Mouse (Mus musculus): ENCODE results near the gene Foxe3. TPM values are rescaled to one million over a fixed set of nuclear protein-coding genes. Genes with fewer than 3 reads are reported as not detected.
"Not testable (repeated sequence)": the region's sequence is repeated elsewhere in the genome, so short reads cannot be mapped to it uniquely, and the experiment has no call there.

Foxe3 gene
- polyA plus RNA-seq (2014; fragmentation: Nextera tagmentation; extraction: Ambion mirVana): not detected in 2 replicates

- no peak for ATAC-seq (ENCODE audit: low FRiP score, low TSS enrichment)
- peaks cover 71% of the 10 kb centered on the region for H3K27me3 ChIP-seq (ENCODE audit: control insufficient read depth, insufficient read depth, low read length)
Measured at GRCm38 (mm10) chr4:114925917-114926312, at the start of gene Foxe3. Gene Foxe3 (minus strand): TSS chr4:114926013.

DNA sequence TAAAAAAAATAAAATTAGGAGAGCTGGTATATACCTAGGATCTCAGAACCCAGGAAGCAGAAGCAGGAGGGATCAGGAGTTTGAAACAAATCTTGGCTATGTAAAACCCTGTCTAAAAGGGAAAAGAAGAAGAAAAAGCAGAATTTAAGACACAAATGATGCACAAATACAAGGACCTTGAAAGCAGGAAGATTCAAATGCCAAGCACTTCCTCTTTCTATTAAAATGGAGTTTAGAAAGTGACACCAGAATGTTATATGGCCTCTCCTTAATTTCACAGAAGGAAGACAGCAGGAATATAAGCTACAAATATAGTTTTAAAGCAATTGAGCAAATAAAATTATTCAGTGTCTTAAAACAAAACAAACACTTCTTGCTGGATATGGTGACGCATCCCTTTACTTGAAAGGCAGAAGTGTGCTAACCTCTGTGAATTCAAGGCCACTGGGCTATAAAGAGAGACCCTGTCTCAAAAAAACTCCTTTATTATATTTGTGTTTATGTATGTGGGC lies 47.5 kb upstream of the Foxe3 start:
- Histone ChIP-seq H3K9me3 (ENCODE audit: control insufficient read depth, low read length) (no peaks in the 10 kb centered on the region), H3K4me3 (ENCODE audit: low read length) (no peak overlapping the region), H3K4me1 (ENCODE audit: control insufficient read depth, insufficient read depth, low read length) (no peaks in the 10 kb centered on the region), H3K27ac (ENCODE audit: low read depth, low read length) (no peak overlapping the region), H3K27me3 (ENCODE audit: control insufficient read depth, insufficient read depth, low read length) (no peaks in the 10 kb centered on the region), H3K4me2 (replicated peaks; ENCODE audit: low read depth, low read length) (no peak overlapping the region), H3K9ac (ENCODE audit: low read depth, low read length) (no peak overlapping the region), H3K36me3 (ENCODE audit: control insufficient read depth, insufficient read depth, low read length) (peaks cover 7% of the 10 kb centered on the region)
- ATAC-seq (ENCODE audit: low FRiP score, low TSS enrichment): no peak
- 84% methylated on average over 1 of the region's 1 CpGs for WGBS

More at GRCm38 (mm10) chr4:114925917-114926312, at the start of gene Foxe3:
- peaks cover 10% of the 10 kb centered on the region for H3K4me1 ChIP-seq (ENCODE audit: control insufficient read depth, insufficient read depth, low read length)
- H3K36me3 ChIP-seq (ENCODE audit: control insufficient read depth, insufficient read depth, low read length): no peaks in the 10 kb centered on the region
- H3K4me3 ChIP-seq (ENCODE audit: low read length): peak within 1 kb of the TSS; percentile 49
- H3K4me2 ChIP-seq (replicated peaks; ENCODE audit: low read depth, low read length): peak within 1 kb of the TSS; percentile 81
- peak within 1 kb of the TSS; percentile 35 for H3K9ac ChIP-seq (ENCODE audit: low read depth, low read length)
- H3K9me3 ChIP-seq (ENCODE audit: control insufficient read depth, low read length): no peaks in the 10 kb centered on the region
- WGBS: under 1% methylated on average over 17 of the region's 25 CpGs
- no peak within 1 kb of the TSS for H3K27ac ChIP-seq (ENCODE audit: low read depth, low read length)

GRCm38 (mm10) chr4:114970736-114971135 lies 44.9 kb upstream of the Foxe3 start:
- WGBS: 95% methylated on average over 5 of the region's 5 CpGs
- H3K27ac ChIP-seq (ENCODE audit: low read depth, low read length): no peak overlapping the region
- no peaks in the 10 kb centered on the region for H3K4me1 ChIP-seq (ENCODE audit: control insufficient read depth, insufficient read depth, low read length)
- H3K4me2 ChIP-seq (replicated peaks; ENCODE audit: low read depth, low read length): no peak overlapping the region
- no peaks in the 10 kb centered on the region for H3K9me3 ChIP-seq (ENCODE audit: control insufficient read depth, low read length)
- H3K27me3 ChIP-seq (ENCODE audit: control insufficient read depth, insufficient read depth, low read length): no peaks in the 10 kb centered on the region
- H3K36me3 ChIP-seq (ENCODE audit: control insufficient read depth, insufficient read depth, low read length): peaks cover 19% of the 10 kb centered on the region
- no peak overlapping the region for H3K4me3 ChIP-seq (ENCODE audit: low read length)
- no peak for ATAC-seq (ENCODE audit: low FRiP score, low TSS enrichment)
- H3K9ac ChIP-seq (ENCODE audit: low read depth, low read length): no peak overlapping the region

DNA sequence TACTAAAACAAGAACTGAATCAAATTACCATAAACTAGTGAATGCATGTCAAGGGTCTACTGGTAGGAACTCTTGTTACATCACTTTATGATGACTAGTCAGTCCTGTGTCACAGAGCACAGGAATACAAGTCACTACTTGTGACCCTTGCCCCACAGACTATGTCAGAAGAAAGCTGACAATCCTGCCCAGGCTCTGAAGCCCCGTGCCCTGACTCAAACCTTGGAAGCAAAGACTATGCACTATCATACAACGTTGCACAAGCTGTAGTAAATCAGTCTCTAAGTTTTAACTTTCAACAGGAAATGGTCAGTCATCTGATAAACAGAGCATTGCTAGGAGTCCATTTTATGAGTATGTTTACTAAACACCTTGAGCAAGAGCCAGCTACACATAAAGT lies 35.1 kb upstream of the Foxe3 start:
- H3K27ac ChIP-seq (ENCODE audit: low read depth, low read length); H3K27me3 ChIP-seq (ENCODE audit: control insufficient read depth, insufficient read depth, low read length); H3K4me1 ChIP-seq (ENCODE audit: control insufficient read depth, insufficient read depth, low read length); H3K4me3 ChIP-seq (ENCODE audit: low read length); ATAC-seq (ENCODE audit: low FRiP score, low TSS enrichment); H3K9me3 ChIP-seq (ENCODE audit: control insufficient read depth, low read length); H3K4me2 ChIP-seq (replicated peaks; ENCODE audit: low read depth, low read length); H3K9ac ChIP-seq (ENCODE audit: low read depth, low read length): not testable (repeated sequence)
- H3K36me3 ChIP-seq (ENCODE audit: control insufficient read depth, insufficient read depth, low read length): peaks cover 31% of the 10 kb centered on the region
- WGBS: 71% methylated on average over 2 of the region's 2 CpGs

- Histone ChIP-seq H3K27me3 (ENCODE audit: control insufficient read depth, insufficient read depth, low read length) (no peaks in the 10 kb centered on the region), H3K4me3 (ENCODE audit: low read length) (no peak overlapping the region)
Measured at GRCm38 (mm10) chr4:114959533-114959932, 33.7 kb upstream of the Foxe3 start.

GRCm38 (mm10) chr4:114958786-114959185 lies 33.0 kb upstream of the Foxe3 start:
- H3K27ac ChIP-seq (ENCODE audit: low read depth, low read length): no peak overlapping the region
- H3K27me3 ChIP-seq (ENCODE audit: control insufficient read depth, insufficient read depth, low read length): no peaks in the 10 kb centered on the region
- H3K4me3 ChIP-seq (ENCODE audit: low read length): no peak overlapping the region
- no peak for ATAC-seq (ENCODE audit: low FRiP score, low TSS enrichment)
- no peaks in the 10 kb centered on the region for H3K9me3 ChIP-seq (ENCODE audit: control insufficient read depth, low read length)
- H3K4me1 ChIP-seq (ENCODE audit: control insufficient read depth, insufficient read depth, low read length): no peaks in the 10 kb centered on the region
- H3K9ac ChIP-seq (ENCODE audit: low read depth, low read length): no peak overlapping the region
- 88% methylated on average over 4 of the region's 4 CpGs for WGBS
- peaks cover 16% of the 10 kb centered on the region for H3K36me3 ChIP-seq (ENCODE audit: control insufficient read depth, insufficient read depth, low read length)
- no peak overlapping the region for H3K4me2 ChIP-seq (replicated peaks; ENCODE audit: low read depth, low read length)

More at GRCm38 (mm10) chr4:114959533-114959932, 33.7 kb upstream of the Foxe3 start:
- no peak overlapping the region for H3K27ac ChIP-seq (ENCODE audit: low read depth, low read length)
- 82% methylated on average over 2 of the region's 2 CpGs for WGBS
- no peaks in the 10 kb centered on the region for H3K9me3 ChIP-seq (ENCODE audit: control insufficient read depth, low read length)
- H3K4me1 ChIP-seq (ENCODE audit: control insufficient read depth, insufficient read depth, low read length): no peaks in the 10 kb centered on the region
- no peak overlapping the region for H3K9ac ChIP-seq (ENCODE audit: low read depth, low read length)
- ATAC-seq (ENCODE audit: low FRiP score, low TSS enrichment): no peak
- peaks cover 21% of the 10 kb centered on the region for H3K36me3 ChIP-seq (ENCODE audit: control insufficient read depth, insufficient read depth, low read length)
- H3K4me2 ChIP-seq (replicated peaks; ENCODE audit: low read depth, low read length): no peak overlapping the region

DNA sequence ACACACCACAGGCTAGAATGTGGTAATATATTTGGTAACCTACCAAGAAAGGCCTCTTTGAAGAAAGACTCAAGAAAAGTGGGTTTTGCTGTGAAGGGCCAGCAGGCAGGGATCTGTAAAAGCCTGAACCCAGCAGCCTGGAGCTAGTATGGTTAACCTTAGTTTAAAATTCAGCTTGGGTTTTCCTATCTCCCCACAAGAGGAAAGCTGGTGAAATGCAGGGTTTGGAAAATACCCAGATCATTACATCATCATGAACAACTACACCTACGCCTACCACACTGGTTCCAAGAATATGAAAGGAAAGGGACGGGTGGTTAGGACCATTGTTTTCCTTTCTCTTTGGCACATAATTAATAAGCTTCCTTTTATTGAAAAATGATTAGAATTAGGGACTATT lies 32.4 kb upstream of the Foxe3 start:
- Histone ChIP-seq H3K4me2 (replicated peaks; ENCODE audit: low read depth, low read length) (no peak overlapping the region), H3K4me1 (ENCODE audit: control insufficient read depth, insufficient read depth, low read length) (no peaks in the 10 kb centered on the region), H3K4me3 (ENCODE audit: low read length) (no peak overlapping the region), H3K9me3 (ENCODE audit: control insufficient read depth, low read length) (no peaks in the 10 kb centered on the region), H3K36me3 (ENCODE audit: control insufficient read depth, insufficient read depth, low read length) (peaks cover 16% of the 10 kb centered on the region), H3K27ac (ENCODE audit: low read depth, low read length) (no peak overlapping the region), H3K9ac (ENCODE audit: low read depth, low read length) (no peak overlapping the region), H3K27me3 (ENCODE audit: control insufficient read depth, insufficient read depth, low read length) (no peaks in the 10 kb centered on the region)
- ATAC-seq (ENCODE audit: low FRiP score, low TSS enrichment): no peak
- 85% methylated on average over 2 of the region's 2 CpGs for WGBS

GRCm38 (mm10) chr4:114957403-114957802 lies 31.6 kb upstream of the Foxe3 start:
- Histone ChIP-seq H3K4me1 (ENCODE audit: control insufficient read depth, insufficient read depth, low read length) (no peaks in the 10 kb centered on the region), H3K9me3 (ENCODE audit: control insufficient read depth, low read length) (no peaks in the 10 kb centered on the region), H3K27ac (ENCODE audit: low read depth, low read length) (no peak overlapping the region), H3K9ac (ENCODE audit: low read depth, low read length) (no peak overlapping the region), H3K36me3 (ENCODE audit: control insufficient read depth, insufficient read depth, low read length) (peaks cover 8% of the 10 kb centered on the region), H3K4me2 (replicated peaks; ENCODE audit: low read depth, low read length) (no peak overlapping the region), H3K4me3 (ENCODE audit: low read length) (no peak overlapping the region), H3K27me3 (ENCODE audit: control insufficient read depth, insufficient read depth, low read length) (no peaks in the 10 kb centered on the region)
- ATAC-seq (ENCODE audit: low FRiP score, low TSS enrichment): no peak

- Histone ChIP-seq H3K9ac (ENCODE audit: low read depth, low read length) (no peak overlapping the region), H3K4me1 (ENCODE audit: control insufficient read depth, insufficient read depth, low read length) (no peaks in the 10 kb centered on the region), H3K4me2 (replicated peaks; ENCODE audit: low read depth, low read length) (no peak overlapping the region), H3K36me3 (ENCODE audit: control insufficient read depth, insufficient read depth, low read length) (no peaks in the 10 kb centered on the region; the same call in 1 of the 2 replicates), H3K27me3 (ENCODE audit: control insufficient read depth, insufficient read depth, low read length) (no peaks in the 10 kb centered on the region), H3K4me3 (ENCODE audit: low read length) (no peak overlapping the region), H3K9me3 (ENCODE audit: control insufficient read depth, low read length) (no peaks in the 10 kb centered on the region), H3K27ac (ENCODE audit: low read depth, low read length) (no peak overlapping the region)
- 84% methylated on average over 3 of the region's 3 CpGs for WGBS
- peak; percentile 55 for ATAC-seq (ENCODE audit: low FRiP score, low TSS enrichment)
Measured at GRCm38 (mm10) chr4:114953172-114953571, 27.4 kb upstream of the Foxe3 start.
